Mouse (Mus musculus) CD8-positive naive resting alpha-beta T cell, adult 2 months (primary cell): ENCODE measurements at regions not wholly inside any gene's neighbourhood (a gene's known extent, or its start where the extent isn't known, plus 50 kb on each side); places are given as distances from the start of the nearest gene placed in this dataset.

Experiments
- DNase-seq, 2 experiments: peaks; one replicate each; pipeline ENCODE4 v3.0.0; 2022; ENCODE audit warnings: low read depth in 2 of 2, low spot score in 2 of 2

DNA sequence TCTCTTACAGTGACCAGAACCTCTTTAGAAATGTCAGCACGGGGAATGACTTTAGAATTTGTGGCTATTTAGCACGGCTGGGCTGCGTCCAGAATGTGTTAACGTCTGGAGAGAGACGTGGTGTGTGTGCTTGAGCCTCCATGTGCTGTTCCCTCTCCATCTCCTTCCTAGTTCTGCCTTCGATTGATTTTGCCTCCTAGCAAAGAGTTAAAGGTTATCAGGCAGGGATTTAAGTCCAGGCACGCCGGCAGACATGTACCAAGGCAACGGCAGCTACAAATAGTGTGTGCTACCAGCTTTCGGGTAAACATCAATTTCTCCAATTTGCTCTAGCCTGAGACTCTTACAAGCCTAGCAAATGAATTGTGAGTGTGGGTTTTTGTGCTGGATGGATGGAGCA is 285.7 kb downstream of the Icos start:
- DNase-seq, result no peak

DNA sequence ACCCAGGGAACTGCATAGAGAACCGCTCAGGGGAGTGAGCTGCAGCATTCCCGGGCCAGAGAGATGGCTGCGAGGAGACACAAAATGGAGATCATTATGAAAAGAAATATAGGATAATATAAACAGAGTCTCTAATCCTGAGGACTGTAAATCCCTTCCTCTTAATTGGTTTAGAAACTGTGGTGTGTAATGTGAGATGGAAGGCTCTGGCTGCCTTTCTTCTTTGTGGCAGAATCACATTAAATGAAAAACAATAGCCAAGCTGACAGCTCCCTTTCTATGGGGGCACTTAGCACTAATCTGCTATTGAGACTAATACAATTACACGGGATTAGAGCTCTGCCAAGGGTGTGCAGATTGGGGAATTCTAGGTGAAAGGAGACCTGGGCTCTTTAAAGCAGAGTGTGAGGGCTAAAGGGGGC is 288.0 kb downstream of the Icos start:
- no peak for DNase-seq

- DNase-seq, result no peak
These were observed 296.1 kb downstream of the Icos start for GRCm38 (mm10) chr1:61273843-61274242.

DNA sequence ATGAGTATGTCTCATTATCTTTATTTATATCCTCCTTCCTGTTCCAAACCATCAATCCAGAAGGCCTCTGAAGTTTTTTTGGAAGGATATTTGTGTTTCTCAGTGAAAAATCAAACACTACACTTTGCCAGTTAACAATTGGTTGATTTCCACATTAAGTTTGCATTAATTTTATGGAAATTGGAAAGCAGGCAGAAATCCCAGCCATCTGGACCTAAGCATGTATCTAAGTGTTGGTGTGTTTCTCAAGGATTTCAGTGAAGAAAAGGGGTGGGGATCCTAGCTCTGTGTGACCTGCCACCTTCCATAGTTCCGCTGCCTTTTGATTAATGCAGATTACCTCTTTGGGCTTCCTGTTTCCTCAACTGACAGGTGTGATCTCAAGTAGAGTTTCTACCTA is 296.5 kb downstream of the Icos start:
- no peak for DNase-seq

DNA sequence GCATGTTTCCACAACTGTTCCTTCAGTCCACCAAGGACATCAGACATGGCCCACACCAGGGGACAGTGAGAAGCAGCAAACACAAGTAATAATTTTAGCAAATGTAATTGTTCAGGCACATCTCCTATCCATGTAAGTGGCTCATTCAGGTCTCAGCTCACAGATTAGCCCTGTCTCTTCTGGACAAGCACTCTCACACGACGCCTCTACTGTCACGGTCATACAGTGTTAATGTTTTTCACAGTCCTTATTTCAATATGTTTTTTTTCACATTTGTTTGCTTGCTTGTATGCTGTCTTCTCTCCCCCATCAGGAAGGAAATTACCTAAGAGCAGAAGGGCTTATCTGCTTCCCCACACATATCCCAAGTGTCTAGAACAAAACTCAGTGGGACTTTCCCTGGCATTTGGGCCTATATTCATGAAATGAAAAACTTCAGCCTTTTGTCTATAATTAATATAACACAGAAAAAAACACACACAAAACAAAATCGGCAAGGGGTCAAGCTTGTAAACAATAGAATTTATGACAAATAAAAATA is 299.5 kb downstream of the Icos start:
- DNase-seq, result no peak

DNA sequence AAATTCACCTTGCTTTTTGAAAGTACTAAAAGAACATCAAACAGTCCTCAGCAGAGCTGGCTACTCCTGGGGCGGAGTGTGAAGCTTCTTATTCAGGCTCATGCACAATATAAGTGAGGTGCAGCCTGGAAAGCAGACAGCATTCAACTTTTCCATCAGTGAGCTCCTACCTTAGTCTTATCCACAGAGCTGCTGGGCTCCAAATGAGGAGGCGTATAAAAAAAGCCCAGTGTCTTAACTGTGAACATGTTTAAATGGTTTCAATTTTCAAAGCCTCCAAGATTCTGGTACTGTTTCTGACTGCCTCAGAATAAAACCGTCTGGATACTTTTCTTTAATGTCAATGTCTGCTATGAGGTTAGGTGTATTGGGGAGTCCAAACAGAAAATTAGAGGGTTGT is 310.5 kb downstream of the Icos start:
- no peak for DNase-seq

- DNase-seq, result no peak
These were observed 311.2 kb downstream of the Icos start for GRCm38 (mm10) chr1:61288946-61289345.

GRCm38 (mm10) chr1:61289552-61289951 is 311.8 kb downstream of the Icos start:
- no peak for DNase-seq

DNA sequence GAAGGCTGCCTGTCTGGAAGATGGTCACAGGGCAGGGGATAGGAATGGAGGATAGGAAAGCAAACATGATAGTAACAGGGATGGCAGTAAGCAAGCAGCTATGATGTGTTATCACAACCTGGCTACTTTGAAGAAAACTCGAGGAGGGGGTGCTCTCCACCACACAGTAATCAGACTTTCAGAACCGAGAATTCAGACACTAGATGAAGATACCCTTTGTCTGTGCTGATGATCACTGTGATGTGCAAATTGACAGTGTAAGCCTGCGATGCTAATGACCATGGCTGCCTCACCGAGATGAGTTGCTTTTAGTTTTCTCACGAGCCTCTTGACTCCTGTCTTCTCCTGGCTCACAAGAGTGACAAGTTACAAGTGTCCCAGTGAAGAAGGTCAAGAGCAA is 315.4 kb downstream of the Icos start:
- no peak for DNase-seq

GRCm38 (mm10) chr1:61295219-61295618 is 317.5 kb downstream of the Icos start:
- DNase-seq, result no peak

GRCm38 (mm10) chr1:61296831-61297230 is 319.1 kb downstream of the Icos start:
- DNase-seq, result no peak

- no peak for DNase-seq
These were observed 319.6 kb downstream of the Icos start for GRCm38 (mm10) chr1:61297361-61297760.

GRCm38 (mm10) chr1:61298064-61298463 is 320.3 kb downstream of the Icos start:
- DNase-seq, result no peak

DNA sequence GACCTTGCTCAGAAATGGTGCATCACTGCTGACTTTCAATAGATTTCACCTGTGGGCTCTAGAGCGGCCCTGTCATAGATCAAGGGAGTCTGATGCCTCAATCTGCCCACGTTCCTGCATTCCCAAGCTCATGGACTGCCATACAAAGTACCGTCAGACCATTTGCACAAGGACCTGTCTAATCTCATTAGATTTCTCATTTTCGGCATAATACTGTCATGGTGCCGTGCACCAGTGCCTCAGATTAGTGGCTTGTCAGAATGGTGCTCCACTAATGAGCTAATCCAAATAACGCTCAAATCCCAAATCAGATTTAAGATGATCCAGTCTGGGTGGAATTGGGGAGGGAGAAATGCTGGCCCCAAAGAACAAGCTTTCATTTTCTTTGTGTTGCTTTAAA is 321.1 kb downstream of the Icos start:
- no peak for DNase-seq

DNA sequence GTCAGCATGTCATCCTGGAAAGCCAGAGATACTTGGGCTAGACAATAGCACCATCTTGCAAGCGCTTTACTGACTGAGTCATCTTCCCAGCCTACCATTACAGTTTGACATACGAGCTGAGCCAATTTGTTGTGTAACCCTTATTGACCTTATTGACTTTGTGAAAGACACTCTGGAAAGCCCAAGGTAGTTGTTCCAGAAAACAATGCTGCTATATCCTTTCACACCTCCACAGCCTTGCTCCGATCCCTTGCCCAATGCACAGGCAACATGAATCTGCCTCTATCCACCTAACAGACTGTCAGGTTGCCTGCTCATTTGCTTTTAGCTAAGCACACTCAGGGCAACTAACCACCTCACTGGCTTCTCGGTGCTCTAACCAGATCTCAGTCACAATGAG is 322.8 kb downstream of the Icos start:
- no peak for DNase-seq

DNA sequence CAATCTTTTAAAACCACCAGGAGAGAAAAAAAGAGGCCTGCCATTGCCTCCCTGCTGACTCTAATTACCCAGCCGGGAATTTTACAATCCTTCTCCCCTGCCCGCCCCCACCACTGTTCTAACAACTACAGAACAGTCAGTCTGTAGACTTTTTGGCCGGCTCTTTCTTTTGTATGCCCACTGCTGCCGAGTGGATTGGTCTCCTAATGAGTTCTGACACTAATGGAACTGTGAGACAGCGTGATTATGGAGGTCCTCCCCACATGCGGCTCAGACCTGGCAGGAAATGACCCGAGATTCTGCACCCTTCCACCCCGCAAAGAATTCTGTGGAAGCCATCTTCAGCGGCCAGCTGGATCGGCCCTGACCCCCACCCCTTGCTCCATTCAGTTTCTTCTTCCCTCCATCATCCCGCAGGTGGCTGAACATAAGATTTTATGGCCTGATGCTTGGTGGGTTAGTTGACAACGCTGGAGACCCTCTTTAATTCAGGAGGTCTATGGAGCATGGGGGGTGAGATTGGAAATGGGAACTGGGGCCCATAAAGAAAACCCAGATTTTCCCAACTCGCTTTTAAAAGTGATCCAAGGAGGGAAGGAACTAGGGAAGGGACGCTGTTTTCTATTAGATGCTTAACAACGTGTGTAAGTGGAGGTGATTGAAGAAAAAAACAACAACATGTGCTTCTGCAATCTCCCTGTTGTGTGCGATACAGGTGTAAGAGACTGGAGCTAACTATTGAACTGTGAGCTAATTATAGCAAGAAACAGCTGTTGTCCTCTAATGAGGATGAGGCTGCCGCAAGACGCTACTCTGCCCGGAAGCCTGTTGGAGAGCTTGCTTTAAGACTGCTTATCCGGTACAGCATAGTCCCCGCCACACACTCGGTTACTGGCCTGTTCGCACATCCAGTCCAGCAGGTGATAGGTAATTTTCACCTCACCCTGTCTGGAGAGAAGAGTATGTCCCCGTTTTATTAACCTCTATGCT is 323.6 kb downstream of the Icos start:
- DNase-seq, result no peak

- no peak for DNase-seq
These were observed 324.9 kb downstream of the Icos start for GRCm38 (mm10) chr1:61302570-61303071.

- no peak for DNase-seq
These were observed 328.6 kb downstream of the Icos start for GRCm38 (mm10) chr1:61306296-61306695.

DNA sequence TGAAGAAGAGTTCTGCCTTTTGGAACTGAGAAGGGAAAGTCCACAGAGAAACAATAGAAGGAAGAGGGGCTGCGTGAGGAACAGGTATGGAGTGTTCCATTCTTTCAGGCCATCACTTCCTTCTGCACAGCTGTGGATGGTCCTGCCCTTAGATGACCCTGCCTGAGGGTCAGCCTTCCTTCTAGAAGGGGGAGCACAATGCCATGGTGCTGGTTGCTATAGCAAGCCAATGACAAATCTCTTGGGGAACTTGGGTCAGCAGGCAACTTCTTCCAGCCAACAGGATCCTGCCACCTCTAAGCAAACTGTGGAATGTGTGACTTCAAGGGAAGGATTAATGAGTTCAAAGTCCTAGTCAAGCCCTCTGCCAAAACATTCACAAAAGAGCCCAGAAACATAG is 329.1 kb upstream of the Pard3b start:
- DNase-seq, result no peak

GRCm38 (mm10) chr1:61310063-61310760 is 328.4 kb upstream of the Pard3b start:
- DNase-seq, result no peak

DNA sequence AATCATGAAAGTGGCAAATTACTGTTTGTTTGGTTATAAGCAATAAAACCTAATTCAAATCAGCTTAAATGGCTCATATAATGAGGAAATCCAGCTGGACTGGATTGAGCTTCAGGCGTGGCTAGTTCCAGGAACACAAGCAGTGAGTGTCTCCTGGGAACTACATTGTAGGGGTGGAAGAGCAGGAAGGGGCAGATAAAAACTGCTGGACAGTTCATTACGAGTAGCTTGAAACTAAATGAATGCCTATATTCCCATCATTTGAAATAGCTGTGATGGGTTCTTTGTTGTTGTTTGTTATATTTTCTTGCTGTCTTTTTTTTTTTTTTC is 327.9 kb upstream of the Pard3b start:
- no peak for DNase-seq

DNA sequence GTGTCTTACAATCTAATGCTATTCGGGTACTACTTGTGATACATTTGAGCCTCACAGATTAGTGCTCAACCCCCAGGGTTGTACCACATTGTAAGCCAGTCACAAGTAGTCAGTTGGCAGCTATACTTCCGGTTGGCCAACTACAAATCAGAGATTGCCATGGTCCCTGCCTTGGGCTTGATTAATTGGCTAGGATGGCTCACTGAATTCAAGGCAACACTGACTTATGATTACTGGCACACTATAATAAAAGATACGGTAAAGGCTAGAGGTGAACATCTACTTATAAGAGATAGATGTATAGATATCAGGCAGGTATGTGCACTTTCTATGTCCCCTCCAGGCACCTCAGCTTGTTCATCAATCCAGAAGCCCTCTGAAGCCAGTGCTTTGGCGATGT is 325.4 kb upstream of the Pard3b start:
- DNase-seq, result no peak
